Comparison of ENCODE assay signal across 8 mouse cellular contexts in genomic region chr4:104911685-104912084, GRCm38 (mm10). TPM values are rescaled to one million over a fixed set of nuclear protein-coding genes. Genes with fewer than 3 reads are reported as not detected.
DNase-seq lines count a peak whose midpoint lies in the region; ATAC-seq and TF ChIP-seq lines count a peak whose summit lies in the region.

No protein-coding gene starts in this region.

- H3K27ac ChIP-seq in lung, embryonic 15.5 days, result no peak overlapping the region

- no peaks in the 10 kb centered on the region for H3K36me3 ChIP-seq in E14TG2a.4 (ENCODE audit: insufficient read depth, low read length)
- H3K36me3 ChIP-seq in lung, embryonic 15.5 days, result no peaks in the 10 kb centered on the region

- H3K4me2 ChIP-seq in lung, embryonic 15.5 days, result no peak overlapping the region

- 0 out of 2 replicates have a peak, but pooled peaks cover 3% of the 10 kb centered on the region for H3K9me3 ChIP-seq in E14TG2a.4 (ENCODE audit: low read length)
- H3K9me3 ChIP-seq in lung, embryonic 15.5 days, result no peaks in the 10 kb centered on the region

- TF ChIP-seq CTCF in E14TG2a.4 (conservative IDR thresholded peaks at IDR 0.05; ENCODE audit: low read length), result peak; percentile 94

- H3K4me3 ChIP-seq in E14TG2a.4 (replicated peaks; ENCODE audit: low read length), result no peak overlapping the region
- no peak overlapping the region for H3K4me3 ChIP-seq in lung, embryonic 15.5 days

- peaks cover 22% of the 10 kb centered on the region for H3K27me3 ChIP-seq in E14TG2a.4 (ENCODE audit: insufficient read depth, low read length)
- 0 out of 2 replicates have a peak, but pooled peaks cover 8% of the 10 kb centered on the region for H3K27me3 ChIP-seq in lung, embryonic 15.5 days

- 32% methylated on average over 7 of the region's 7 CpGs for WGBS in lung, embryonic 15.5 days

- ATAC-seq in lung, embryonic 15.5 days (ENCODE audit: borderline replicate concordance, extremely low read depth, low FRiP score, low TSS enrichment), result peak; percentile 75; the same call in 1 of the 2 replicates
- ATAC-seq in activated CD4-positive, CD25-positive, alpha-beta regulatory T cell, adult 4 months, result no peak

- peaks cover 13% of the 10 kb centered on the region for H3K4me1 ChIP-seq in E14TG2a.4 (replicated peaks; ENCODE audit: low read depth, low read length)
- H3K4me1 ChIP-seq in lung, embryonic 15.5 days, result no peaks in the 10 kb centered on the region

- H3K9ac ChIP-seq in lung, embryonic 15.5 days, result no peak overlapping the region

- peak; percentile 79 for DNase-seq in adrenal gland, adult 2 months
- peak; percentile 86 for DNase-seq in embryo, embryonic 10 days (ENCODE audit: low spot score)
- DNase-seq in heart, adult 9 months (ENCODE audit: low spot score in 2 of 2), result peak; percentile 25 to 30
- peak; percentile 79 to 95 for DNase-seq in kidney, postnatal 36 days
- peak; percentile 53 for DNase-seq in right cerebral cortex, postnatal 25 days

RNA-seq across cellular contexts. Expression of gene Fyb2, which starts 1.6 kb away (rescaled TPM):
- total RNA-seq in adrenal gland, adult 2 months (2021), result under 1 TPM; 0.55 to 0.78 TPM
- not detected in 2 replicates for polyA plus RNA-seq in adrenal gland, adult 2 months (2012; rRNA removed)
- polyA plus RNA-seq in lung, embryonic 15.5 days (2015; fragmentation: Nextera tagmentation; extraction: Ambion mirVana), result 0.13 and 0.26 TPM in 2 replicates
- not detected for polyA plus RNA-seq in activated CD4-positive, CD25-positive, alpha-beta regulatory T cell, adult 4 months (2017; shearing (Covaris generic))

RNA-seq across cellular contexts. Expression of gene C8a, which starts 35.5 kb away (rescaled TPM):
- total RNA-seq in adrenal gland, adult 2 months (2021), result under 1 TPM in 1 of 2 experiments, not detected in 1; 0.69 TPM
- not detected in 2 replicates for polyA plus RNA-seq in adrenal gland, adult 2 months (2012; rRNA removed)
- 0.04 TPM in 1 of 2 replicates, not detected in the other for polyA plus RNA-seq in lung, embryonic 15.5 days (2015; fragmentation: Nextera tagmentation; extraction: Ambion mirVana)
- polyA plus RNA-seq in activated CD4-positive, CD25-positive, alpha-beta regulatory T cell, adult 4 months (2017; shearing (Covaris generic)), result not detected

RNA-seq across cellular contexts. Expression of gene Gm17662, which starts 54.6 kb away (rescaled TPM):
- total RNA-seq in adrenal gland, adult 2 months (2021), result not detected
- polyA plus RNA-seq in adrenal gland, adult 2 months (2012; rRNA removed), result not detected in 2 replicates
- polyA plus RNA-seq in lung, embryonic 15.5 days (2015; fragmentation: Nextera tagmentation; extraction: Ambion mirVana), result not detected in 2 replicates
- not detected for polyA plus RNA-seq in activated CD4-positive, CD25-positive, alpha-beta regulatory T cell, adult 4 months (2017; shearing (Covaris generic))

Comparison
In these comparisons a context has a peak if more than half of its experiments do, and no peak if none do; other contexts are left out.
1. DNase-seq: peak in every context shown above with its lines; median percentile 87 in kidney, postnatal 36 days; 86 in embryo, embryonic 10 days; 79 in adrenal gland, adult 2 months; 53 in right cerebral cortex, postnatal 25 days; 28 in heart, adult 9 months.